Mouse (Mus musculus) G1E-ER4 (cell line): Measurements from ENCODE around the gene Gstp1. TPM values are rescaled to one million over a fixed set of nuclear protein-coding genes. Genes with fewer than 3 reads are reported as not detected.

Experiments used
- GATA1 ChIP-seq: IDR thresholded peaks from one replicate; pipeline ENCODE4 v1.8.0; 2012; ENCODE audit warnings: low read length, inconsistent platforms
- polyA plus RNA-seq: library from polyadenylated mRNA; stranded (reverse); fragments of >175 nt; gene quantifications from 2 replicates; pipeline ENCODE4 v1.2.3, GENCODE M21; 2012

Gstp1 gene
- polyA plus RNA-seq, 1 experiment = 40.1 TPM

DNA sequence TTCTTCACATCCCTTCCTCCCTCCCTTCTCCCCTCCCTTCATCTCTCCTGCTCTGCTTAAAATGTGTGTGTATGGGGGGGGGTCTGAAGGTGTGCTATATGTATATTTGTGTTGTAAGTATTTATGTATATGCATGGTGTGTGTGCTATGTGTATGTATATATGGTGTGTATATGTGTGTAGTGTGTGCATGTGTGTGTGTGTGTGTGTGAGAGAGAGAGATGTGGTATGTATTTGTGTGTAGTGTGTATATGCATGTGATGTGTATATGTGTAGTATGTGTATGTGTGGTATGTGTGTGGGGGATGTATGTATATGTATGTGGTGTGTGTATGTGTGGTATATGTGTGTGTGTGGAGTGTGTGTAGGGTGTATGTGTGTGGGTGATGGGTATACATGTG is 29.1 kb upstream of the Gstp1 start:
- TF ChIP-seq GATA1 = no peak

DNA sequence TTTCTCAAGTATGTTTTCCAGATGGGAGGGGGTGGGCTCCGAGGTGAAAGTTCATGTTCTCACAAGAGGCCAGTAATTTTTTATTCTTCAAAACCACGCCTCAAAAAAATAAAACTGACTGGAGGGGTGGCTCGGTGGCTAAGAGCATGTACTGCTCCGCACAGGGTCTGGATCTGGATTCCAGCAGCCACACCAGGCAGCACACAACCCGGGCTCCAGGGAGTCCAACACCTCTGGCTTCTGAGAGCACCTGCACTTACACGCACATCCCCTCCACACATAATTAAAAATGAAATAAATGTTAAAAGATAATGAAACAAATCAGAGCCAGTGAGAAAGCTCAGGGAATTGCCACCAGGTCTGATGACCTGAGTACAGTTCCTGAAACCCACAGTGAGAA is 28.5 kb upstream of the Gstp1 start:
- no peak for TF ChIP-seq GATA1

DNA sequence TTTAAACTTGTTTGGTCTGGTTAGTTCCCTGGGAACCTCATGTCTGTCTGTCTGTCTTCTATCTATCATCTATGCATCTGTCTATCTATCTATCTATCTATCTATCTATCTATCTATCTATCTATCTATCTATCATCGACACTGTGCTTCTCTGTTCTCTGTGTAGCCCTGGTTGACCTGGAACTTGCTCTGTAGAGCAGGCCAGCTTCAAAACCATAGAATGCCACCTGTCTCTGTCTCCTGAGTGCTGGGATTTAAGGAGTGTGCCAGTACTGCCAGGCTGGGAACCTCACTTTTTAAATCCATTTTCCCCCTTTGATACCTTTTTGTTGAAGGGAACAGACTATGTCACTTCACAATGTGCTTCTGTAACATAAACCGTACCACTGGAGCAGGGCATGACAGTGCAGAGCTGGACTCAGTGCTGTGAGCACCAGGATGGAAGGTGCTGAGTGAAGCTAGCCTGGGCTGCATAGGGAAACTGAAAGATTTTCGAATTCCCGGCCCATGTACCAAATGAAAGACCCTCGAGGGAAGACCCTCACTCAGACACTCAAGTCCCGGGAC is 23.2 kb upstream of the Gstp1 start:
- no peak for TF ChIP-seq GATA1

DNA sequence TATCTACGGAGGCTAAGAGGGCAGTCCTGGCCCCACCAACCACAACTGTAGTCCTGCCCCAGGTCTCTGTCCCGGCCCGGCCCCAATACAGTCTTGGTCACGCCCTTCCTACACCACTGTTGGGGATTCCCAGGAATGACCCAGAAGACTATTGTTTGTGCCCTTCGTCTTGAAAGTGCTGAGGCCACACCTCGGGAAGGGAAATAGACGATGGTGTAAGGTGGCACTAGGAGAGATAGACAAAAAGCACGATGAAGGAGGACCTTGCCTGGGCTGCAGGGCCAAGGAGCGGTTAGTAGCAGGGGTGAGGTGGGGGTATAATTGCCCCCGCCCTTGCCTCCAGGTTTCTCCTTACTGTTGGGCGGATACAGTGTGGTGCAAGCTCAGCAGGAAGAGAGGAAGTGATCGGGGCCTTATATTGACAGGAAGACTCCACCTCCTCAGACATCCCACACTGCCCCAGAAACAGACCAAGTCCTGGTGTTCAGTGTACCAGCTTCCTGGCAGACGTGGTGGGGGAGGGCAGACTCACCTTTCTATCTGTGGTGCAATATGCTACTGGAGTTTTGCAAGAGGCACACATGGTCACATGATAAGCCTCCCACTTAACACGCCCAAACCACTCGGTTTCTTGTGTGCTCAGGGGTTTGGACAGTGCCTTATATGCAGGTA is 21.4 kb upstream of the Gstp1 start, which contains the start of gene Gstp3:
TSS of gene Gstp3 (minus strand) at position 501 of the 672 bp plus-strand sequence.
- TF ChIP-seq GATA1 = no peak

DNA sequence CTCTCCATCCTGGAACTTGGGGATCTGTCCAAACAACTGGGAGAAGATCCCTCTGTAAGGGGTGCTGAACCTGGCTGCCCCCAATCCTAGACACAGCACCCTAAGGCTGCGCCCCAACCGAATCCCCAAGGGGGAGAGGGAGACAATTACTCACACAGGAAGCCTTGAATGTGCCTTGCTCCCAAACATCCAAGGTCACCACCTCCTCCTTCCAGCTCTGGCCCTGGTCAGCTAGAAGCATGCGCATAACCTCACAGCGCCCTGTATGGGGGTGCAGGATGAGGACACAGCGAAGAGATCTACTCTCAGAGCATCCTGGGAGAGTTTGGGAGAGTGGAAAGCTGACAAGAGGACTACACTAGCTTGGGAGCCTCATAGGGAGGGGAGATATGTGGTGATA is 20.8 kb upstream of the Gstp1 start:
- TF ChIP-seq GATA1 = no peak

DNA sequence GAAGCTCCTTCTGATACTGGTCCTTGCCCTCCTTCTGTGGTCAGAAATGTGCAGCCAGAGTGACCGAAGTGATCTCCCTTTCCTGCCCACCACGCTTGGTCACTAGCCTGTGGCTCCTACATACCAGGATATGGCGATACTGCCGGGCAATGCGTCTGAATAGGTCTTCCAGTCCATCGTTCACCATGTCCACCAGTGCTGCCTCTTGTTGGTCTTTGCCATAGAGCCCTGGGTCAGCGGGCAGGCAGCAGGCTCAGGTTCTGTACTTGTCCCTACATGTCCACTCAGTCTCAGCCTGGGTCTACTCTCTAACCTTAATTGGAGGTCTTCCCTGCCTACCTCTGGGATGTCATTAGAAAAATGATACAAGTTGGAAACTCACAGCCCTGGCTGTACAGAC is 20.2 kb upstream of the Gstp1 start:
- TF ChIP-seq GATA1 = no peak

DNA sequence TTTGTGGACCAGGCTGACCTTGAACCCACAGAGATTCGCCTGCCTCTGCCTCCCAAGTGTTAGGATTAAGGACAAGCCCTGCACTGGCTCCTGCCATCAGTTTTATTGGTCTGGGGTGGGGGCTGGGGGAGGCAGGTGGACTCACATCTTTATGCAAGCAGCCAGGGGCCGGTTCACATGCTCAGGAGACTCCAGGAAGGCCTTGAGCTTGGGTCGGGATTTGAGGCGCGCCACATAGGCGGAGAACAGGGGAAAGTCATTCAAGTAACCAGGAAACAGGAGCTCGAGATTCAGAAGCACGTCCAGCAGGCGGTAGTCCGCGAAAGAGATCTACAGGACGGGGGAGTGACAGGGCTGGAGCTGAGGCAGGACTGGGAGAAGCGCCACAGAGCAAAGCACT is 19.6 kb upstream of the Gstp1 start:
- TF ChIP-seq GATA1 = no peak

DNA sequence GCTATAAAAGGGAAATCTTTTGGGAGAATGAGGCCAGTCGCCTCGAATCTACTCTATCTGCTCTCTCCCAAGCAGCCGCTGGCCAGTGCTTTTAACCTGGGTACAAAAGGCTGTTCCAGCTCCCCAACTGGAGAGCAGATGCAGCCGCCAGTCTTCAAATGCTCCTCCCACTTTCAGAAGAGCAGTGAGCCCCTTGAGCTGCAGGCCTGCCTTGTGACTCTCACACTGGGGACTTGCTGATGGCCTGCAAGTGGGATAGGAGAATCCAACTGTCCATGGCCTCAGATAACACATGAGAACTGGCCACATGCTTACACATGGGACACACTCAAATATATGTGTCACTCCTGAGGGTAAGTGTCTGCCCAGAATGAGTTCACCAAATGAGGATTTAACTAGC is 18.9 kb upstream of the Gstp1 start:
- no peak for TF ChIP-seq GATA1

DNA sequence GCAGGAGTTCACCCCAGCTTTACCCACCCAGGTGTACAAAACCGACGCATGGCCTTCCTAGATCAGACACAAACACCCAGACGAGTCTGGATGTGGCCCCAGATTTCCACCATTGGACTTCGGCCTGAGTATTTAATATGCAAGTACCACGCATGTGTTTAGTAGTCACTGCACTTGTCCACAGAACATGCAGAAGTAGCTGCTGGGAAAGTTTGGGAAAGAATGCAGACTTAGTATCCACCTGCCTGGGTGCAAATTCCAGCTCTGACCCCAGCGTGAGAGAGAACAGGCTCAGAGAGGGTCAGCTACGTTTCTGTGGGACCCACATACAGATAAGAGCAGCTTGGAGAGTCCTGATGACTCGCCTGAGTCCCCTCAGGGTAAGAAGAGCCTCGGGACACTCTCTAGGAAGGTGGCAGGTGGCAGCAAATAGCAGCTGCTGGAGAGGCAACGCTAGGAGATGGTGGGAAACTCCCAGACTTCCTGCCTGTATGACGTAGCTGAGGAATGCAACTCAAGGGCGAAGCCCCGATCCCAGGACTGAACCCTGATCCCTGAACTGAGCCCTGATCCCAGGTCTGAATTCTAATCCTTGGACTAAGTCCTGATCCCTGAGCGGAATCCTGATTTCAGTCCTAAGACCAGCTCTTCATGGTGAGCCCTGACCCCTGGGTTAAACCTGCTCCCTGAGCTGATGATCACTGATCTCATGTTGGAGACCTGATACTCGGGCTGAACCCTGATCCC is 18.3 kb upstream of the Gstp1 start:
- TF ChIP-seq GATA1 = no peak

DNA sequence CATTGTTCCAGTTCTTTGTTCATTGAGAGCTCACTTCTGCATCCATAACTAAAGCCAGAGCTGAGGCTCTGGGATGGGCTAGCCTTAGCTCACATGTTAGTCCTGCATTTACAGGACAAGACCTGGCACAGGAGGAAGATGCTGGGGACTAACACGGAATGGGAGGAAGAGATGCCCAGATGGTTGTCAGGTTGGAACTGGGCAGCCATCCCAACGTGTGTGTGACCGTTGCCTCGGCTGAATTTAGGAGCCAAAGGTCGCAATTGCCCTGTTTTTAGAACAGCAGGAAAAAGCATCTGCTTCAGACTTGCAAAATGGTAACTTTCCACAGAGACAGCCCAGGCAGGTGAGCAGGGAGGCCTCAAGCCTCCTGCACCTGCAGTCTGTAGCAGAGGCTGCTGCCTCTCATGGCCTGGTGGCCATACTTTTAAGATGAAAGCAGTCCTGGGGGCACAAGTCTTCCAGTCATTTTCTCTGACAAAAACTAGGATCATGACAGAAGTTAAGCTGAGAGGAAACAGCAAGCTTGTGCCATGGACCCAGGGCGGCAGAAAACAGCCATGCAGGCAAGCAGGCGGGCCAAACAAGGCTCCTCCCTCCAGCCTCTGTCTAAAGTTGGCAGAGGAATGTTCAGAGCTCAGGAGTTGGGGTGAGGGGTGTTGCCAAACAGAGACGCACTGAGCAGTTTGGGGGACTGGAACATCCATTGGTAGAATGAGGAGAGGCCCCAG is 17.6 kb upstream of the Gstp1 start:
- TF ChIP-seq GATA1 = no peak

DNA sequence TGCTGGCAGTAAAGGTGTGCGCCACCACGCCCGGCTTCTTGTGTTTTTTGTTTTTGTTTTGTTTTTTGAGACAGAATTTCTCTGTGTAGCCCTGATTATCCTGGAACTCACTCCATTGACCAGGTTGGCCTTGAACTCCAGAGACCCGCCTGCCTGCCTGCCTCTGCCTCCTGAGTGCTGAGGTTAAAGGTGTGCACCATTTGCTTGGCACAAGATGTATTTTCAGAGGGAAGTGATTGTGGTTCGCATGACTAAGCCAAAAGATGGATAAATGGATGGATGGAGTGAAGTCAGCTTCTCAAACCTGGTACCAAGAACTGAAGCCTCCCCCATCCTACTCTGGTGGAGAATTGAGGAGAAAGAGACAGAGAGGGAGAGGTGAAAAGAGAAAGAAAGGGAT is 16.8 kb upstream of the Gstp1 start:
- no peak for TF ChIP-seq GATA1

DNA sequence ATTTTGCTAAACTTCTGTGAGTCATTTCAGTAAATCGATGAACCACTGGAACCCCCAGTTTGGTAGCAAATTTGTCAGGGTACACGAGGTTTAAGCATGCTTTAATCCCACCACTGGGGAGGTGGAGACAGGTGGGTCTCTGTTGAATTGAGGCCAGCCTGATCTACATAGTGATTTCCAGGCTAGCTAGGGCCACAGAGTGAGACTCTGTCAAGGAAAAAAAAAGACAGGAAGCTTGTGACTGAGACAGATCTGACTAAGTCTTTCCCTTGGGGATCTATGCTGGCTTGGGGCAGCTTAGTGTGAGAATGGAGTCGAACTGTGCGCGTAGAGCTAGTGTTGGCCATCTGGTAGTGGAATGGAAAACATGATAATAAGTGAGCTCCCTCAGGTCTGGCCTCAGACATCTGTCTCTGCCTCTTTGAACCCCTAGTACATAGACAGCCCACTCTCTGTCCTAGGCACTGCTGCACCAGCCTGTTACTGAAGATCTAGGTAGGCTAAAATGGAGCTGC is 14.8 kb upstream of the Gstp1 start:
- TF ChIP-seq GATA1 = no peak

DNA sequence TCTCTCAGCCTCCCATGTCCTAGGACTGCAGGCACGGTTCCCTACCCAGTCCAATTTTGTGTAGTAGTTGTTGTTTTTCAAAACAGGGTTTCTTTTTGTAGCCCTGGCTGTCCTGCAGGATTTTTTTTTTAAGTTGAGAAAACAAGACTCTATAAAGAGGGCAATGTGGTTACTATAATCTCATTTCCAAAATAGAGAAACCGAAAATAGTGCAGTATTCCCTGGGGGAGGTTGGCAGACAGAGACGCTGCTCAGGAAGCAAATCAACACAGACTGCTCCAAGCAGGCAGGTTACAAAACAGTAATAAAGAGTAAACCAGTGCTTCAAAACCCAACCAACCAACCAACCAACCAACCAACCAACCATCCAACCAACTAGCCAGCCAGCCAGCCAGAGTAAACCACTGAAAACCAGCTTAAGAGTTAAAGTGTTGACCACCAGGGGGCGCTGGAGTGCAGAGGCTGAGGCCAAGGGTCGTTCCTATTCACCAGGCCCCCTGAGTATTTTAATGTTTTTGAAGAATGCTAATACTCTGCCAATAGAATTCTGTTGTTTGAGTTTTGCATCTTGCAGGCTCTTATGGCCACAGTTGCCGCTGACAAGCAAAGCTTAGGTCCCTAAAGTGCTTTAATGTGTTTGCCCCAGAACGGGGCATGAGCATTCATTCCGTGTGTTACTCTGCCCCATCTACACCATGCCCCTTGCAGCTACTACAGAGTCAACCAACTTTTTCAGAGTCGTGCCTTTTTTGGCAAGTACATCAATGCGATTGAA is 14.1 kb upstream of the Gstp1 start:
- TF ChIP-seq GATA1 = no peak

DNA sequence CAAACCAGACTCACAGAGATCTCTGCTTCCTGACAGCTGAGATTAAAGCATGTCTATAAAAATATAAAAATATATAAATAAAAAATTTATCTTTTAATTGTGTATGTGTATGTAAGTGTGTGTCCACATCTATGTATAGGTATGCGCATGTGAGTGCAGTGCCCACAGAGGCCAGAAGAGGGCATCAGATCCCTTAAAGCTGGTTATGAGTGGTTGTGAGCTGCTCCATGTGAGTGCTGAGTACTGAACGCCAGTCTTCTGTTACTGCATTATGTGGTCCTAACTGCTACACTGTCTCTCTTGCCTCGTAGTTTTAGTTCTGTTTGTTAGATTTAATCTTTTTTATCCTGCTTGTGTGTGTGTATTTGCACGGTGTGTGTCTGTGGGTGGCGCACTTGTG is 13.2 kb upstream of the Gstp1 start:
- TF ChIP-seq GATA1 = no peak

DNA sequence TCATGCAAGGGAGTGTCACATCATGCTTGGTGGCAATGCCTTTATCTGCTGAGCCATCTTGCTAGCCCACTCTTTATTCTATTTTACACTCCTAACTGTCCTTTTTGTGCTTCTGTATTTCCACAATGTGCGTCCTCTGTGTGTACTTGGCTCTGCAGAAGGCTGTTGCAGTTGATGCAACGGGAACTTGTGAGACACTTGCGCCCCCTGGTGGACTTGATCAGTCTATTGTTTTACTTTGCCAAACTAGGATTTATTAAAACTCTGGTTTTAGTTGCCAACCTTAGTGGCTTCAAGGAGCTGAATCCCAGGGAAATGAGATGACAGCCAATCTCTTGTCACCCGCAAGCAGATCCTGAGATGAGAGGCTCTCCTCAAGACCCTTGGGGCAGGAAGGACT is 10.1 kb upstream of the Gstp1 start:
- no peak for TF ChIP-seq GATA1

DNA sequence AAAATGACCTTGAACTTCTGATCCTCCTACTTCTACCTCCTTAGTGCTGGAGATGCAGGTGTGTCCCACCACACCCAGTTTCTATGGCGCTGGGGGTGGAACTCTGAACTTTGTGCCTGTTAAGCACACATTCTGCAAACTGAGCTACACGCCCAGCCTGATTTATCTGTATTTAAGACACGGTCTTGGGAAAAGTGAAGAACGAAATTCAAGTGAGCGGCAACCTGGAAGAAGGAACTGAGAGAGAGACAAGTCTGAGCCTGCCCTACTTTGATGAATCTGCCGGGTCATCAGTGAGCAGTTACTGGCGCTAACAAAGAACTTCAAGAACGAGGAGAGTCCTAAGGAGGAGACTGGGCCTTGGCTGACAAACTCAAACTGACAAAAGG is 9.1 kb upstream of the Gstp1 start:
- TF ChIP-seq GATA1 = no peak
